Mouse (Mus musculus): ENCODE data around the gene Ffar1.

The Ffar1 gene

GRCm38 (mm10) chr7:30863386-30863785, 2.0 kb upstream of the Ffar1 start:
- H3K9me3 ChIP-seq (ENCODE audit: low read length), result no peaks in the 10 kb centered on the region
- H3K4me3 ChIP-seq (replicated peaks; ENCODE audit: low read length), result no peak overlapping the region
- TF ChIP-seq CTCF (conservative IDR thresholded peaks at IDR 0.05; ENCODE audit: low read length) (no peak), NANOG (IDR thresholded peaks at IDR 0.05; ENCODE audit: borderline replicate concordance, low read length) (no peak), POU5F1 (IDR thresholded peaks at IDR 0.05; ENCODE audit: borderline replicate concordance, low read length) (no peak)
- H3K4me1 ChIP-seq (replicated peaks; ENCODE audit: low read depth, low read length), result peaks cover 39% of the 10 kb centered on the region
- peaks cover 15% of the 10 kb centered on the region for H3K27me3 ChIP-seq (ENCODE audit: insufficient read depth, low read length)
- no peaks in the 10 kb centered on the region for H3K36me3 ChIP-seq (ENCODE audit: insufficient read depth, low read length)

GRCm38 (mm10) chr7:30859635-30860402, 1.5 kb downstream of the Ffar1 start:
- no peaks in the 10 kb centered on the region for H3K9me3 ChIP-seq (ENCODE audit: low read length)
- H3K27me3 ChIP-seq (ENCODE audit: insufficient read depth, low read length), result peaks cover 30% of the 10 kb centered on the region
- H3K4me1 ChIP-seq (replicated peaks; ENCODE audit: low read depth, low read length), result peaks cover 33% of the 10 kb centered on the region
- TF ChIP-seq POU5F1 (IDR thresholded peaks at IDR 0.05; ENCODE audit: borderline replicate concordance, low read length), result no peak
- peak; percentile 93 for TF ChIP-seq CTCF (conservative IDR thresholded peaks at IDR 0.05; ENCODE audit: low read length)
- TF ChIP-seq NANOG (IDR thresholded peaks at IDR 0.05; ENCODE audit: borderline replicate concordance, low read length), result no peak
- H3K36me3 ChIP-seq (ENCODE audit: insufficient read depth, low read length), result no peaks in the 10 kb centered on the region
- H3K4me3 ChIP-seq (replicated peaks; ENCODE audit: low read length), result peak overlapping the region; percentile 68

GRCm38 (mm10) chr7:30859290-30859634, 2.1 kb downstream of the Ffar1 start:
- H3K4me3 ChIP-seq (replicated peaks; ENCODE audit: low read length), result no peak overlapping the region
- H3K36me3 ChIP-seq (ENCODE audit: insufficient read depth, low read length), result no peaks in the 10 kb centered on the region
- TF ChIP-seq POU5F1 (IDR thresholded peaks at IDR 0.05; ENCODE audit: borderline replicate concordance, low read length) (no peak), CTCF (conservative IDR thresholded peaks at IDR 0.05; ENCODE audit: low read length) (peak; percentile 66)
- H3K9me3 ChIP-seq (ENCODE audit: low read length), result no peaks in the 10 kb centered on the region
- peaks cover 37% of the 10 kb centered on the region for H3K4me1 ChIP-seq (replicated peaks; ENCODE audit: low read depth, low read length)
- peaks cover 36% of the 10 kb centered on the region for H3K27me3 ChIP-seq (ENCODE audit: insufficient read depth, low read length)

- Histone ChIP-seq H3K4me3 (replicated peaks; ENCODE audit: low read length) (no peak overlapping the region), H3K27me3 (ENCODE audit: insufficient read depth, low read length) (peaks cover 40% of the 10 kb centered on the region), H3K4me1 (replicated peaks; ENCODE audit: low read depth, low read length) (peaks cover 44% of the 10 kb centered on the region), H3K9me3 (ENCODE audit: low read length) (no peaks in the 10 kb centered on the region), H3K36me3 (ENCODE audit: insufficient read depth, low read length) (no peaks in the 10 kb centered on the region)
- no peak for TF ChIP-seq CTCF (conservative IDR thresholded peaks at IDR 0.05; ENCODE audit: low read length)
- TF ChIP-seq NANOG (IDR thresholded peaks at IDR 0.05; ENCODE audit: borderline replicate concordance, low read length), result no peak
- no peak for TF ChIP-seq POU5F1 (IDR thresholded peaks at IDR 0.05; ENCODE audit: borderline replicate concordance, low read length)
Observed at GRCm38 (mm10) chr7:30857746-30858145, 3.6 kb downstream of the Ffar1 start.

- Histone ChIP-seq H3K9me3 (ENCODE audit: low read length) (no peaks in the 10 kb centered on the region), H3K4me3 (replicated peaks; ENCODE audit: low read length) (peak within 1 kb of the TSS; percentile 70), H3K27me3 (ENCODE audit: insufficient read depth, low read length) (peaks cover 32% of the 10 kb centered on the region), H3K36me3 (ENCODE audit: insufficient read depth, low read length) (no peaks in the 10 kb centered on the region), H3K4me1 (replicated peaks; ENCODE audit: low read depth, low read length) (peaks cover 45% of the 10 kb centered on the region)
- TF ChIP-seq CTCF (conservative IDR thresholded peaks at IDR 0.05; ENCODE audit: low read length) (no peak), NANOG (IDR thresholded peaks at IDR 0.05; ENCODE audit: borderline replicate concordance, low read length) (no peak), POU5F1 (IDR thresholded peaks at IDR 0.05; ENCODE audit: borderline replicate concordance, low read length) (no peak)
Observed at GRCm38 (mm10) chr7:30856078-30856477, 5.3 kb downstream of the Ffar1 start, which contains the start of gene Ffar3. Gene Ffar3, minus strand, starts transcription at chr7:30856178.

GRCm38 (mm10) chr7:30851421-30851820, 9.9 kb downstream of the Ffar1 start:
- Histone ChIP-seq H3K36me3 (ENCODE audit: insufficient read depth, low read length) (no peaks in the 10 kb centered on the region), H3K4me1 (replicated peaks; ENCODE audit: low read depth, low read length) (peaks cover 60% of the 10 kb centered on the region), H3K9me3 (ENCODE audit: low read length) (no peaks in the 10 kb centered on the region), H3K27me3 (ENCODE audit: insufficient read depth, low read length) (peaks cover 28% of the 10 kb centered on the region), H3K4me3 (replicated peaks; ENCODE audit: low read length) (no peak overlapping the region)
- TF ChIP-seq CTCF (conservative IDR thresholded peaks at IDR 0.05; ENCODE audit: low read length) (no peak), POU5F1 (IDR thresholded peaks at IDR 0.05; ENCODE audit: borderline replicate concordance, low read length) (no peak), NANOG (IDR thresholded peaks at IDR 0.05; ENCODE audit: borderline replicate concordance, low read length) (no peak)

- Histone ChIP-seq H3K9me3 (ENCODE audit: low read length) (no peaks in the 10 kb centered on the region), H3K4me1 (replicated peaks; ENCODE audit: low read depth, low read length) (peaks cover 64% of the 10 kb centered on the region), H3K36me3 (ENCODE audit: insufficient read depth, low read length) (no peaks in the 10 kb centered on the region), H3K4me3 (replicated peaks; ENCODE audit: low read length) (no peak overlapping the region), H3K27me3 (ENCODE audit: insufficient read depth, low read length) (0 out of 2 replicates have a peak, but pooled peaks cover 2% of the 10 kb centered on the region)
- TF ChIP-seq CTCF (conservative IDR thresholded peaks at IDR 0.05; ENCODE audit: low read length) (no peak), POU5F1 (IDR thresholded peaks at IDR 0.05; ENCODE audit: borderline replicate concordance, low read length) (no peak), NANOG (IDR thresholded peaks at IDR 0.05; ENCODE audit: borderline replicate concordance, low read length) (no peak)
Observed at GRCm38 (mm10) chr7:30847934-30848333, 13.4 kb downstream of the Ffar1 start.

- Histone ChIP-seq H3K9me3 (ENCODE audit: low read length) (no peaks in the 10 kb centered on the region), H3K4me3 (replicated peaks; ENCODE audit: low read length) (no peak overlapping the region), H3K36me3 (ENCODE audit: insufficient read depth, low read length) (no peaks in the 10 kb centered on the region), H3K4me1 (replicated peaks; ENCODE audit: low read depth, low read length) (peaks cover 66% of the 10 kb centered on the region), H3K27me3 (ENCODE audit: insufficient read depth, low read length) (no peaks in the 10 kb centered on the region)
- TF ChIP-seq NANOG (IDR thresholded peaks at IDR 0.05; ENCODE audit: borderline replicate concordance, low read length), result no peak
- no peak for TF ChIP-seq POU5F1 (IDR thresholded peaks at IDR 0.05; ENCODE audit: borderline replicate concordance, low read length)
- no peak for TF ChIP-seq CTCF (conservative IDR thresholded peaks at IDR 0.05; ENCODE audit: low read length)
Observed at GRCm38 (mm10) chr7:30847386-30847785, 14.0 kb downstream of the Ffar1 start.
